Mouse (Mus musculus) right cerebral cortex, postnatal 10 days (tissue): ENCODE measurements around the gene Sms.

Source experiments
- DNase-seq, 2 experiments: peaks; one replicate each; pipeline ENCODE4 v3.0.0; 2021; ENCODE audit warnings: low spot score in 2 of 2

The Sms gene

DNA sequence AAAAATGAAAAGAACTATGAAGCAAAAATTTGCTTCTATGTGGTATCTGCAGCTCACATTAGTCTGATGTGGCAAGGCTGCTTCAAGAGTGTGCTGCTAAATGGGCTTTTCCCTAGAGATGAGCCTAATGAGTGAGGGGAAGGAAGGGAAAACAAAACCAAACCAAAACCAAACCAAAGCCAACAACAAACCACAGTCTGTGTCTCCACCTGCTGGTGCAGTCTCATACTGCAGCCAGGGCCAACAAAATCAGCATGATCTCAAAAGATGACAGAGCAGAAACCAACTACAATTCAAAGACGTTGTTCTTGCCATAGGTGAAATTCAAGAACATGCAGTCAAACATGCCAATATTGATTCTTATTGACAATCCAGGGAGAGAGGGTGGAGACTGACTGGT lies 37.7 kb downstream of the Sms start:
- DNase-seq: peak; percentile 44 to 69

DNA sequence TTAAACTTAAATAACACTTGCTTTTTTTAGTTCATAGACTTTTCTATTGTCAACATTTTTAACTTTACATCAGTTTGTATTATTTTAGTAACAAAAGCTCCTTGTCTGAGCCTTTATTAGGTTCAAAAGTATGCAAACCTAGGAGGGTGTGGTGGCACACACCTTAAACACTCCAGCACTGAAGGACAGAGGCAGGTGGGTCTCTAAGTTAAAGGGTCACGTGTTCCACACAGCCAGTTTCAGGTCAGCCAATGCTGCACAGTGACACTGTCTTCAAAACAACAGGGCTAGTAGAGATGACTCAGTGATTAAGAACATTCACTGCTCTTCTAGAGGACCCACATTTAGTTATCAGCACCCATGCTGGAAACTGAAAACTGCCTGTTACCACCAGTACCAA lies 43.1 kb downstream of the Sms start:
- DNase-seq: no peak

DNA sequence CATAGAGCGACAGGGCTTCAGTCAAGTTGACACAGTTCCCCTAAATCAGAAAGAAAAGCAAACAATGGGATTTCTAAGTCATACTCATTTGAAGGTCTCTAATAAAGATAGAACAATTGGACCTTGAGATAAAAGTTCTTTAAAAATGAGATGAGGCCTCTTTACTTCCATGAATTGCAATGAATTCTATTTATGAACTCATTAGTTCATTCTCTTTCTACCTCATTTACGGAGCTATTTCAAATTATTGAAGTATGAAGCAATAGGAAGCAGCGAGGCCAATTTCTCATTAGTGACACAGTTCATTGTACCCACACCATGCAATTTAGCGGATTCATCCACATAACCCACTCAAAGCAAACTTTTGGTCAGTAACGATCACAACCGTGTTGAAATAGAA lies 44.7 kb downstream of the Sms start:
- no peak for DNase-seq

DNA sequence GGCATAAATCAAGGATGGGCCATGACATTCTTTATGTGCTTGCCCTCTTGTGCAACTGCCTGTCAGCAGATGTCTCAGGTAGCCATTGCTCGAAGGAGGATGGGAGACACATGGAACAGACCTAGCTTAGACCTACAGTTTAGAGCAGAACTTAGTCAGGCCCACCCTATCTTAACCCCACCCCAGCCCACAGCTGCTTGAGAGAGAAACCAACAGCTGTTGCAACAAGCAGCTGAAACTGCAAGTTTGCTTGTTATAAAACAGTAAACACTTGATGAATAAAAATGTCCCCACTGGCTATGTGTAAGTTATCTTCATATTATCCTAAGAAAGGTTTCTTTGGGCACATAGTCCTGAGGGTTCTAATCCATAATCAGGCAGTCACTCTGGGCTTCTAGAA lies 57.3 kb downstream of the Sms start:
- DNase-seq: no peak

- no peak for DNase-seq
Measured at GRCm38 (mm10) chrX:157419451-157419850, 72.6 kb downstream of the Sms start.

DNA sequence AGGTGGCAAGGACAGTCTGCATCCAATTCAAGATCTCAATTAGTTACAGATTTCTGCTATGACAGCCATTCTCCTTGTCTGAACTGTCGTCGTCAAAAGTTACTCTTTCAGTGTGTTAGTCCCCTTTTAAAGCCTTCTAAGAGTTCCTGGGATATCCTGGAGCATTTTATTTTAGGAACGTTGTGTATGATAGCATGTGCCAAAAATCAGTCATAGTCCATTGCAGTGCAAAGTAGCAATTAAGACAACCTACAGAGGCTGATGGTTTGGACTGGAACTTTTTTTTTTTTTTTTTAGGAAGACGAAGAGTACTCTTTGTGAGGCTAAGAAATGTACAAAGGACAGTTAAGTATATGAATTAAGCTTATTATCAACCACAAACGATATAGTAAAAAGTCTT lies 76.9 kb downstream of the Sms start, which contains the start of gene Phex:
Gene Phex (minus strand): TSS at position 101 of the 400 bp plus-strand sequence.
- no peak for DNase-seq

- DNase-seq: no peak
Measured at GRCm38 (mm10) chrX:157404919-157405318, 87.2 kb downstream of the Sms start.
